Mouse (Mus musculus): Measurements from ENCODE around the gene Csnk2a2.

Gene Csnk2a2

GRCm38 (mm10) chr8:95426781-95427281 lies 63.0 kb downstream of the Csnk2a2 start:
- no peak for DNase-seq (ENCODE audit: low spot score)

GRCm38 (mm10) chr8:95424682-95425081 lies 65.2 kb downstream of the Csnk2a2 start:
- no peak for DNase-seq (ENCODE audit: low spot score)

DNA sequence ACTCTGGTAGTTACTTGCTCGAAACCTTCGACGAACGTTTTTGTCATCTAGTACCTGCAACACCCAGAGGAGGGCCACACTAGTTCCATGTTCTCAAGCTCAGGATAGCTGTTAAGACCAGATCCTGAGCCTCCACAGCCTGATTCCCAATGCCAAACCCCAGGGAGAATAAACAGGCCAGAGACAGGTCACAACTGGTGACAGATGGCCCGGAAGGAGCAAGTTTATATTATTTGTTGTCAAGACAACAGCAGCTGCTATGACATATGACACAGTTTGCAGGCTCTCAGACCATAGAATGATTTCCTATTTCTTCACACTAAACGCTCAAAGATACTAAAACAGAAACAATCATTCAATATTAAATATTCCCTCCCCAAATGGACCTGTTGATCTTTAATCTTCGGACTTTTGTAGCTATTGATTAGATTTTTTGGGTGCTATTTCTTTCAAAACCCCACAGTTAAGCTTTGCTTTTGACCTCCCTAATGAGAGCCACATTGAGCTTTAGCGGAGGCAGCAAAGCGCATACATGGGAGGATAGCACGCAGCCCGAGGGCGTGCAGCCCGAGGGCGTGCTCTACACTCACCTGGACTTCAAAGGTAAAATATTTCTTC lies 67.5 kb downstream of the Csnk2a2 start:
- DNase-seq (ENCODE audit: low spot score): no peak

GRCm38 (mm10) chr8:95411309-95411972 lies 78.4 kb downstream of the Csnk2a2 start:
- no peak for DNase-seq (ENCODE audit: low spot score)

- no peak for DNase-seq (ENCODE audit: low spot score)
These were observed 80.3 kb downstream of the Csnk2a2 start for GRCm38 (mm10) chr8:95409518-95409917.

DNA sequence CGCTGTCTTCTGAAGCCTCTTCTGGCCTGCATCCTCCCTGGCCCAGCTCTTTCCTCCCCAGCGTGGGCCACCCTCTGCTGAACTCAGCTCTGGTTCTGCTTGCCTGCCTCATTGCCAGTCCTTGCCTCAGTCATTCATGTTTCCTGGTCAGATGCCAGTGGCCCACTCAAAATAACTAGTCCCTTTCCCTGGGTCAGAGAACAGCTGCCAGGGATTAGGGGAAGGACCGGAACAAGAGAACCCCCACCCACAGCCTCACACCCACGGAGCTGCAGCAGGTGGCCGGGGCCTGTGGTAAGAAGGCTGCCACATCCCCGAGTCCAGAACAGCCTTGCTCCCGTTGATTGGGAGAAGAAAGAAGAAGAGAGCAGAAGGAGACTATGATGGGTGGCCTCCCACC lies 88.7 kb downstream of the Csnk2a2 start:
- DNase-seq (ENCODE audit: low spot score): no peak

DNA sequence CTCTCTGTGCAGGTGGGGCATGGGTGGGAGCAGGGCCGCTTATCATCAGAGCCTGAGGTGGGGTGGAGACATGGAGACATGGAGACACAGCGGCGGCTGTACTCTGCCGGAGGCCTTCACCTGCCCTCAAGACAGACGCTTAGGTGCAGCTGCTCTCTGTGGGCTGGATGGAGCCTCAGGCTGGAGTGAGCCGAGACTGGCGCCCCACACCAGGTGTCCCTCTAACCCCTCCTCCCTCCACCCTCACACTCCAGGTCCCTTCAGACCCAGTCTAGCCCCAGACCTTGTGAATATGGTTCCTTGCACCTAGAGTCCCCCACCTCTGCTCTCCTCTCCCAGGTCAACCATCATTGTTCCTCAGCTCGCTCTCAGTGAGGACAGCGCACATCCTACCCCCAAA lies 90.7 kb downstream of the Csnk2a2 start:
- DNase-seq (ENCODE audit: low spot score): no peak

- DNase-seq (ENCODE audit: low spot score): no peak
These were observed 92.6 kb downstream of the Csnk2a2 start for GRCm38 (mm10) chr8:95397201-95397600.

GRCm38 (mm10) chr8:95396752-95397151 lies 93.1 kb downstream of the Csnk2a2 start:
- DNase-seq (ENCODE audit: low spot score): no peak

Measured in c-Kit-positive CD71-positive TER-119-positive erythroid progenitor cells, embryonic 14.5 days (primary cell).